Mouse (Mus musculus): Measurements from ENCODE around the gene Dmkn. TPM values are rescaled to one million over a fixed set of nuclear protein-coding genes. Genes with fewer than 3 reads are reported as not detected.
A peak's percentile ranks its signal among the peaks of the same experiment; 100 is the strongest.

The Dmkn gene
- polyA plus RNA-seq, 1 experiment from 2014 or later: 2.4 TPM

DNA sequence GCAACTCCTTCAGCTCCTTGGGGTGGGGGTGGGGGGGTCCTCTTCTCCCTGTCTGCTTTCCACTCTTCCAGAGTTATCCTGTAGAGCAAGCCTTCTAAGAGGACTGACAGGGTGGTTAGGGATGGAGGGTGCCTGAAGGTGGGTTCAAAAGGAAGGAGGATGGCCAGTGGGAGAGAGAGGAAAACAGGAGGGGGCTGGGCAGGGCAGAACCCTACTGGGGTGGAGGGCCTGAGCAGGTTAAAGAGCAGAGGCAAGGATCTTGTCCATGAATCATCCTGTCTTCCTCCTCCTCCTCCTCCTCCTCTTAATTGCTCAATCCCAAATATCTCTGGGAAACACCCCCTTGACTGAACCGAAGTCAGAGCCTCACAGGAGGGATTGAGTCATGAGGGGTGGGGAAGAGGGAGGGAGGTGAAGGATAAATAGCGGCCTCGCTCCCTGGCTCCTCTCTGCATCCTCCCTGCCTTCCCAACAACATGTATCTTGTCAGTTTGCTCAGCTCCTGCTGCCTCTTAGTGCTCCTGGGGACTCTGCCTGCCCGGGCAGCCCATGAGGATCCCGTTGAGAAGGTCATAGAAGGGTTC is 12.4 kb upstream of the Dmkn start, which contains the start of gene Sbsn:
Gene Sbsn, plus strand, starts transcription at position 386 of the 584 bp plus-strand sequence.
- Histone ChIP-seq H3K27me3 (ENCODE audit: control insufficient read depth, insufficient read depth, low read length) (no peaks in the 10 kb centered on the region), H3K9me3 (ENCODE audit: control insufficient read depth, low read length) (peaks cover 9% of the 10 kb centered on the region; the same call in 1 of the 2 replicates), H3K4me2 (replicated peaks) (no peak within 1 kb of the TSS), H3K4me1 (replicated peaks; ENCODE audit: control insufficient read depth, insufficient read depth, low read length) (no peaks in the 10 kb centered on the region), H3K36me3 (replicated peaks; ENCODE audit: control insufficient read depth, insufficient read depth) (peaks cover 20% of the 10 kb centered on the region), H3K4me3 (replicated peaks; ENCODE audit: low read length) (no peak within 1 kb of the TSS), H3K27ac (no peak within 1 kb of the TSS), H3K9ac (no peak within 1 kb of the TSS)
- no peak for ATAC-seq (ENCODE audit: low FRiP score)
- no peak for DNase-seq (ENCODE audit: low spot score)
- 68% methylated on average over 5 of the region's 5 CpGs for WGBS

DNA sequence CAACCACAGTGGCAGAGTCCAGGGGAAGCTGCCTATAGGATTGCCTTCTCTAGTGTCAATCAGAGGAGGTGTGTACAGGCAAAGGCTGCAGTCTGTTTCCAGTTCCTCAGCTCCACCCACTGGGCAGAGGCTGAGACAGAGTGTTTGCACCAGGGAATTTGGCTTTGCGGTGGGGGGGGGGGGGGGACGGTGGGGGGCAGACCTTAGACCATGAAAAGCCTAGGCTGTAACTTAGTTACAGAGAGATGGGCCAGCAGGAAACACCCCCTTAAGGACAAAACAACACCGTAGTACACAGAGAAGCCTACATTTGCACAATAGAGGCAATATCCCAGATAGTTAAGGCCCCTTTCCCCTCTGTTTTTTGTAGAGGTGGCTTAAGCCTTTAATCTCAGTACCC is 6.6 kb upstream of the Dmkn start:
- Histone ChIP-seq H3K27ac (no peak overlapping the region), H3K36me3 (replicated peaks; ENCODE audit: control insufficient read depth, insufficient read depth) (peaks cover 19% of the 10 kb centered on the region), H3K9me3 (ENCODE audit: control insufficient read depth, low read length) (peaks cover 9% of the 10 kb centered on the region; the same call in 1 of the 2 replicates), H3K27me3 (ENCODE audit: control insufficient read depth, insufficient read depth, low read length) (no peaks in the 10 kb centered on the region), H3K4me2 (replicated peaks) (no peak overlapping the region), H3K4me1 (replicated peaks; ENCODE audit: control insufficient read depth, insufficient read depth, low read length) (no peaks in the 10 kb centered on the region), H3K9ac (no peak overlapping the region), H3K4me3 (replicated peaks; ENCODE audit: low read length) (no peak overlapping the region)
- WGBS: 73% methylated on average over 3 of the region's 3 CpGs
- DNase-seq (ENCODE audit: low spot score): no peak
- ATAC-seq (ENCODE audit: low FRiP score): no peak

DNA sequence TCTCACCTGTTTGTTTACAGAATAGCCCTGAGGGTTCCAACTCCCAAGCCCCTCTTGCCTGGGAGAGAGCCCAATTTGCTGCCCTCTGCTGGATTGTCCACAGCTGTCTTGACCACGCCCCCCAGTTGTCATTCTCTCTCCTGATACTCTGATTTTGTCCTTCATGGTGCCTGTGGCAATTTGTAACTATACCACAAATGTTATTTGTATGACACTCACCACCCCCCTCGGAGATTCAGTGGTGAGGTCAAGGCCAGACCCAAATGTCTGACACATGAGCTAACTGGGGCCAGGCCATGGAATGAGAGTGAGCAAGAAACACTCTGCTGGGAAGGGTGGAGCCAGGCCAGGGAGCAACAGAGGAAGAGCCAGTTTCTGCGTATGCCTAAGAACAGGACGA is 4.7 kb upstream of the Dmkn start:
- Histone ChIP-seq H3K27me3 (ENCODE audit: control insufficient read depth, insufficient read depth, low read length) (no peaks in the 10 kb centered on the region), H3K27ac (no peak overlapping the region), H3K9ac (no peak overlapping the region), H3K4me1 (replicated peaks; ENCODE audit: control insufficient read depth, insufficient read depth, low read length) (no peaks in the 10 kb centered on the region), H3K36me3 (replicated peaks; ENCODE audit: control insufficient read depth, insufficient read depth) (peaks cover 19% of the 10 kb centered on the region), H3K4me2 (replicated peaks) (no peak overlapping the region), H3K4me3 (replicated peaks; ENCODE audit: low read length) (no peak overlapping the region), H3K9me3 (ENCODE audit: control insufficient read depth, low read length) (peaks cover 9% of the 10 kb centered on the region; the same call in 1 of the 2 replicates)
- 42% methylated on average over 4 of the region's 4 CpGs for WGBS
- DNase-seq (ENCODE audit: low spot score): peak; percentile 37
- ATAC-seq (ENCODE audit: low FRiP score): no peak

DNA sequence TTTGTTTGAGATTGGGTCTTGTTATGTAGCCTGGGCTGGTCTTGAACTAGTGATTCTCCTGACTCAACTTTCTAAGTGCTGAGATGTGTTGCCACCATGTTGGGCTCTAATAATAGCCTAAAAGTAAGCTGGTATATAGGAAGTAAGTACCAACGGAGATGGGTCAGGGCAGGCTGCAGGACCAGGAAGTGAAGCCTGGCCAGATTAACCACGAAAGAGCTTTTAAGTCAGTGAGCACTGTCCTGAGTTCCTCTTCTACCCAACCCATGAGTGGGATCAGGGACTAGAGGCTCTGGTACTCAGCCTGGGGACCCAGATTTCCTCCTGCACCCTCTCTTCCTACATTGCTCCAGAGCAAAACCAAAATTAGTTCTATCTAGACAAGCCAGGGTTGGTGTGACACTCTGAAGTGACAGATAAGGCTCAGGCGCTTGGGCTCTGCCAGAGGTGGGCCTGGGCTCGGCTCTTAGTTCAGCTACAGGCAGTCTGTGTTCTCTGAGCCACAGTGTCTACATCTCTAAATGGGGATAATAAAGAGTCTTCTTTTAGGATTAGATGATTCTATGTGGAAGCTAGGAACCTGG is 1.7 kb upstream of the Dmkn start:
- WGBS: 82% methylated on average over 4 of the region's 4 CpGs
- Histone ChIP-seq H3K4me2 (replicated peaks) (no peak overlapping the region), H3K9ac (no peak overlapping the region), H3K4me3 (replicated peaks; ENCODE audit: low read length) (no peak overlapping the region), H3K4me1 (replicated peaks; ENCODE audit: control insufficient read depth, insufficient read depth, low read length) (no peaks in the 10 kb centered on the region), H3K9me3 (ENCODE audit: control insufficient read depth, low read length) (no peaks in the 10 kb centered on the region), H3K36me3 (replicated peaks; ENCODE audit: control insufficient read depth, insufficient read depth) (no peaks in the 10 kb centered on the region), H3K27me3 (ENCODE audit: control insufficient read depth, insufficient read depth, low read length) (no peaks in the 10 kb centered on the region), H3K27ac (no peak overlapping the region)
- no peak for ATAC-seq (ENCODE audit: low FRiP score)
- DNase-seq (ENCODE audit: low spot score): no peak

DNA sequence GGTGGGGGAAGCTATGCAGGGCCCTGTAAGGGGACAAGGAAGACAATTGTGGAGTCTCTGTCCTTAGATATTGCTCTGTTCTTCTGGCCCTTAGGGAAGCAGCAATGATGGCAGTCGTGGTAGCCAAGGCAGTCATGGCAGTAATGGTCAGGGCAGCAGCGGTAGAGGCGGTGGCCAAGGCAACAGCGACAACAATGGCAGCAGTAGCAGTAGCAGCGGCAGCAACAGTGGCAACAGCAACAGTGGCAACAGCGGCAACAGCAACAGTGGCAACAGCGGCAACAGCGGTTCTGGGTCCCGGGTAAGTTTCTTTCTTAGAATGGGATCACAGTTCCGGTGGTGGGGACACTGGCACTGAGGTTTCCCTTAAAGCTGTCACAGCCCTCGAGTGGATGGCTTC is 1.6 kb downstream of the Dmkn start:
- 32% methylated on average over 11 of the region's 11 CpGs for WGBS
- H3K9me3 ChIP-seq (ENCODE audit: control insufficient read depth, low read length): no peaks in the 10 kb centered on the region
- H3K27ac ChIP-seq: no peak overlapping the region
- H3K4me2 ChIP-seq (replicated peaks): peak overlapping the region; percentile 21
- ATAC-seq (ENCODE audit: low FRiP score) (no peak), DNase-seq (ENCODE audit: low spot score) (no peak)
- H3K27me3 ChIP-seq (ENCODE audit: control insufficient read depth, insufficient read depth, low read length): no peaks in the 10 kb centered on the region; the same call in 1 of the 2 replicates
- H3K36me3 ChIP-seq (replicated peaks; ENCODE audit: control insufficient read depth, insufficient read depth): no peaks in the 10 kb centered on the region
- H3K9ac ChIP-seq: no peak overlapping the region
- no peak overlapping the region for H3K4me3 ChIP-seq (replicated peaks; ENCODE audit: low read length)
- H3K4me1 ChIP-seq (replicated peaks; ENCODE audit: control insufficient read depth, insufficient read depth, low read length): no peaks in the 10 kb centered on the region

DNA sequence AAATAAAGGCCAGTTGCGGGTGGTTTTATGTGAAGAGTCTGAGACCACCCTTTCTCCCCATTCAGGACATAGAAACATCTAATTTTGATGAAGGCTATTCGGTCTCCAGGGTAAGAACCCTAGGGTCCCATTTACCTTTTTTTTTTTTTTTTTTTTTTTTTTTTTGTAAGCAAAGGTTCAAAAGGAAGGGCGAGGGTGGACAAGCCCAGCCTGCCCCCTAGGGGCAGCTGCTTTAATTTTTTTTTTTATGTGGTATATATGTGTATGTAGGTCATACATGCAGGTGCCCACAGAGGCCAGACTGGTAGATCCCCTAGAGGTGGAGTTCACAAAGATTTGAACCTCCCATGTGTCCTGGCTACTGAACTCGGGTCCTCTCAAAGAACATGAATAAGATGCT is 2.9 kb downstream of the Dmkn start:
- Histone ChIP-seq H3K4me1 (replicated peaks; ENCODE audit: control insufficient read depth, insufficient read depth, low read length) (no peaks in the 10 kb centered on the region), H3K27ac (no peak overlapping the region), H3K4me2 (replicated peaks) (no peak overlapping the region), H3K36me3 (replicated peaks; ENCODE audit: control insufficient read depth, insufficient read depth) (no peaks in the 10 kb centered on the region), H3K4me3 (replicated peaks; ENCODE audit: low read length) (no peak overlapping the region), H3K27me3 (ENCODE audit: control insufficient read depth, insufficient read depth, low read length) (no peaks in the 10 kb centered on the region; the same call in 1 of the 2 replicates), H3K9me3 (ENCODE audit: control insufficient read depth, low read length) (no peaks in the 10 kb centered on the region), H3K9ac (no peak overlapping the region)
- DNase-seq (ENCODE audit: low spot score): no peak
- ATAC-seq (ENCODE audit: low FRiP score): no peak
- WGBS: 92% methylated on average over 4 of the region's 4 CpGs

DNA sequence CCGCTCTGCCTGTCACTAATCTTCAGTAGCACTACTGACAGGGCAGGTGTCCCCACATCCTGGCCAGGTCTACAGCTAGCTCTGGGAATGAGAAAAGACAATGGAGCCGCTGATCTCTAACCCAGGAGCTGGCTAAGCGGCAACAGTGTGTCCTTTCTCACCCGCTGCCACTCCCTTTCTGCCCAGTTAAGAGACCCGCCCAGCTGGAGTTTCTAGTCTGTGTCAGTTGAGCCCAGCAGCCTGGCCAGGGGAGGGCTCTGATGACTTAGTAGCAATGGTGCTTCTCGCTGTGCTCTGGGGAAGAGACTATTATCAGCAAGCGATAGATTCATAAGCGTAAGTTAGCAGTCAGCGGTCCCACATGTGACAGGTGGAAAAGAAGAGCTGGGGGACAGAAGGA is 5.7 kb downstream of the Dmkn start:
- Histone ChIP-seq H3K9me3 (ENCODE audit: control insufficient read depth, low read length) (no peaks in the 10 kb centered on the region), H3K4me2 (replicated peaks) (no peak overlapping the region), H3K9ac (no peak overlapping the region), H3K4me3 (replicated peaks; ENCODE audit: low read length) (no peak overlapping the region), H3K4me1 (replicated peaks; ENCODE audit: control insufficient read depth, insufficient read depth, low read length) (no peaks in the 10 kb centered on the region), H3K36me3 (replicated peaks; ENCODE audit: control insufficient read depth, insufficient read depth) (no peaks in the 10 kb centered on the region), H3K27ac (no peak overlapping the region), H3K27me3 (ENCODE audit: control insufficient read depth, insufficient read depth, low read length) (no peaks in the 10 kb centered on the region; the same call in 1 of the 2 replicates)
- 32% methylated on average over 9 of the region's 9 CpGs for WGBS
- no peak for ATAC-seq (ENCODE audit: low FRiP score)
- no peak for DNase-seq (ENCODE audit: low spot score)

DNA sequence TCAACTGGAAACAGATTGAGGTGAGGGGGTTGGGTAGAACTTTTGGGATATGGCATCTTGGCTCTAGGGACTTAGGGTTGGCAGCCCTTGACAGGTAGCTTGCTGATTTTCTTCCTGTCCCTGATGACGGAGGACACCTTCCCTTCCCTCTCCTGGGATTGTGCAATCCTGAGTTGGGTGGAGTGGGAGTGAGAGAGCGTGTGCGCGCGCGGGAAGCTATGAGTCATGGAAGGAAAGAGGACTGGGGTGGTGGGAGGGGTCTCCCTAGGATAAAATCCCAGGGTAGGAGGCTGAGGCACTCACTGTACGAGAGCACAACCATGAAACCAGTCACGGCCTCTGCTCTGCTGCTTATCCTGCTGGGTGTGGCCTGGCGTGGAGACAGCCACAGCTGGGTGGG is 12.5 kb downstream of the Dmkn start:
- Histone ChIP-seq H3K27ac (no peak overlapping the region), H3K27me3 (ENCODE audit: control insufficient read depth, insufficient read depth, low read length) (no peaks in the 10 kb centered on the region), H3K9me3 (ENCODE audit: control insufficient read depth, low read length) (no peaks in the 10 kb centered on the region), H3K4me3 (replicated peaks; ENCODE audit: low read length) (no peak overlapping the region), H3K9ac (no peak overlapping the region), H3K4me1 (replicated peaks; ENCODE audit: control insufficient read depth, insufficient read depth, low read length) (no peaks in the 10 kb centered on the region), H3K36me3 (replicated peaks; ENCODE audit: control insufficient read depth, insufficient read depth) (no peaks in the 10 kb centered on the region), H3K4me2 (replicated peaks) (no peak overlapping the region)
- ATAC-seq (ENCODE audit: low FRiP score) (no peak), DNase-seq (ENCODE audit: low spot score) (no peak)
- 98% methylated on average over 9 of the region's 9 CpGs for WGBS

DNA sequence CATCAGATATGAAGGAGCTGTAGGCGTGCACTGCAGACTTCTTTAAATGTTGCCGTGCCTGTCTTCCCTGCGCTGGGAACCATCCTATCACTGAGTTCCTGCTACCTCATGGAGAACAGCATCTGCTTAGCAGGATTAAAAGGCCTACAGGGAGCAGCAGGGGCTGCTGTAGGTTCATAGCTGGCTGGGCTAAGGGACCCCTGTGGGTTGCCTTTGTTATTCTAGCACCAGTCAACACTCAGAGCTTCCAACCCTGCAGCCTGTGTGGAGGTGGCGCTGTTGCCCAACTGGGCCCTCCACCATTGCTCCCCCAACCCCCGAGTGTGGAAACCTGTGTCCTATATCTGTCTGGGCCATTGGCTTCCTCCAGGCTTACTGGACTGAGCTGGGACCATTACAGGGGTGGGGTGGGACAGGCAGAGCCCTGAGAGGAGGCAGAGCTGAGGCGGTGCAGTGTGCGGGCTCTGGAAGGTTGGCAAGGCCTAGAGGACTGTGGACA is 13.6 kb downstream of the Dmkn start:
- no peaks in the 10 kb centered on the region for H3K4me1 ChIP-seq (replicated peaks; ENCODE audit: control insufficient read depth, insufficient read depth, low read length)
- H3K27me3 ChIP-seq (ENCODE audit: control insufficient read depth, insufficient read depth, low read length): no peaks in the 10 kb centered on the region
- no peak for DNase-seq (ENCODE audit: low spot score)
- no peak for ATAC-seq (ENCODE audit: low FRiP score)
- no peaks in the 10 kb centered on the region for H3K9me3 ChIP-seq (ENCODE audit: control insufficient read depth, low read length)
- no peak overlapping the region for H3K4me3 ChIP-seq (replicated peaks; ENCODE audit: low read length)
- 40% methylated on average over 7 of the region's 7 CpGs for WGBS
- no peak overlapping the region for H3K27ac ChIP-seq
- H3K4me2 ChIP-seq (replicated peaks): no peak overlapping the region
- H3K36me3 ChIP-seq (replicated peaks; ENCODE audit: control insufficient read depth, insufficient read depth): no peaks in the 10 kb centered on the region
- H3K9ac ChIP-seq: no peak overlapping the region

Measured in hindbrain, embryonic 14.5 days (tissue).